Comparison of ENCODE assay signal across 12 mouse cellular contexts in genomic region chr9:62534691-62535090, GRCm38 (mm10). TPM values are rescaled to one million over a fixed set of nuclear protein-coding genes. Genes with fewer than 3 reads are reported as not detected.
DNase-seq lines count a peak whose midpoint lies in the region; ATAC-seq lines count a peak whose summit lies in the region.
"Had no signal": no experiment of that assay in that cellular context is flagged by ENCODE, and none has a peak within 500 bp of the region (broad histone marks: within the 10 kb centered on the region; RNA-seq: fewer than 3 reads in every experiment).

No protein-coding gene starts in this region.

- WGBS in kidney, embryonic 15.5 days, result 91% methylated on average over 7 of the region's 7 CpGs
- 95% methylated on average over 7 of the region's 7 CpGs for WGBS in neural tube, embryonic 12.5 days
- WGBS in hindbrain, embryonic 15.5 days, result 94% methylated on average over 7 of the region's 7 CpGs

- H3K36me3 ChIP-seq in kidney, embryonic 15.5 days, result no peaks in the 10 kb centered on the region
- H3K36me3 ChIP-seq in neural tube, embryonic 12.5 days, result no peaks in the 10 kb centered on the region
- no peaks in the 10 kb centered on the region for H3K36me3 ChIP-seq in hindbrain, embryonic 15.5 days
- H3K36me3 ChIP-seq: liver, embryonic 15.5 days had no signal

- no peak for ATAC-seq in kidney, embryonic 15.5 days (replicated peaks; ENCODE audit: low FRiP score)
- ATAC-seq in neural tube, embryonic 12.5 days (ENCODE audit: low FRiP score, low read depth), result no peak
- ATAC-seq in hindbrain, embryonic 15.5 days (ENCODE audit: low FRiP score, low read depth), result no peak
- ATAC-seq: intestine, postnatal 0 days had no signal

- no peak for DNase-seq in kidney, postnatal 10 days
- no peak for DNase-seq in neural tube, embryonic 10.5 days (ENCODE audit: extremely low spot score, low spot score)
- peak; percentile 61 for DNase-seq in retina, postnatal 7 days (ENCODE audit: low read depth, low spot score)
- no peak for DNase-seq in adrenal gland, adult (ENCODE audit: inconsistent age in 2 of 2, low spot score in 1 of 2)
- no peak for DNase-seq in frontal cortex, adult 2 months (ENCODE audit: extremely low spot score in 1 of 2, low spot score in 1 of 2)
- DNase-seq: left cerebral cortex, postnatal 4 days; thymus, postnatal 4 days had no signal

- peaks cover 66% of the 10 kb centered on the region for H3K4me1 ChIP-seq in kidney, embryonic 15.5 days
- H3K4me1 ChIP-seq in neural tube, embryonic 12.5 days, result peaks cover 79% of the 10 kb centered on the region
- H3K4me1 ChIP-seq in hindbrain, embryonic 15.5 days (replicated peaks), result peaks cover 83% of the 10 kb centered on the region

- H3K27me3 ChIP-seq in kidney, embryonic 15.5 days, result peaks cover 3% of the 10 kb centered on the region; the same call in 1 of the 2 replicates
- no peaks in the 10 kb centered on the region for H3K27me3 ChIP-seq in neural tube, embryonic 12.5 days (replicated peaks)
- no peaks in the 10 kb centered on the region for H3K27me3 ChIP-seq in hindbrain, embryonic 15.5 days

- peak overlapping the region; percentile 92 for H3K4me2 ChIP-seq in kidney, embryonic 15.5 days
- peak overlapping the region; percentile 66 for H3K4me2 ChIP-seq in neural tube, embryonic 12.5 days (replicated peaks)
- peak overlapping the region; percentile 83 for H3K4me2 ChIP-seq in hindbrain, embryonic 15.5 days
- H3K4me2 ChIP-seq: liver, embryonic 15.5 days had no signal

- no peak overlapping the region for H3K9ac ChIP-seq in kidney, embryonic 15.5 days
- H3K9ac ChIP-seq in neural tube, embryonic 12.5 days, result no peak overlapping the region
- H3K9ac ChIP-seq in hindbrain, embryonic 15.5 days, result no peak overlapping the region; the same call in 1 of the 2 replicates
- H3K9ac ChIP-seq: liver, embryonic 15.5 days had no signal

- no peak overlapping the region; the same call in 1 of the 2 replicates for H3K4me3 ChIP-seq in kidney, embryonic 15.5 days (replicated peaks)
- H3K4me3 ChIP-seq in neural tube, embryonic 12.5 days, result no peak overlapping the region
- H3K4me3 ChIP-seq in hindbrain, embryonic 15.5 days, result peak overlapping the region; percentile 70
- H3K4me3 ChIP-seq: liver, embryonic 15.5 days had no signal

- no peaks in the 10 kb centered on the region for H3K9me3 ChIP-seq in kidney, embryonic 15.5 days (replicated peaks)
- no peaks in the 10 kb centered on the region for H3K9me3 ChIP-seq in neural tube, embryonic 12.5 days
- H3K9me3 ChIP-seq in hindbrain, embryonic 15.5 days, result no peaks in the 10 kb centered on the region
- H3K9me3 ChIP-seq: liver, embryonic 15.5 days had no signal

- no peak overlapping the region for H3K27ac ChIP-seq in kidney, embryonic 15.5 days
- no peak overlapping the region for H3K27ac ChIP-seq in neural tube, embryonic 12.5 days
- H3K27ac ChIP-seq in hindbrain, embryonic 15.5 days (replicated peaks), result peak overlapping the region; percentile 95; the same call in 1 of the 2 replicates
- H3K27ac ChIP-seq: liver, embryonic 15.5 days had no signal

RNA-seq across cellular contexts. Expression of gene Coro2b, which starts 2.2 kb away (rescaled TPM):
- 16.8 and 19.1 TPM in 2 replicates for polyA plus RNA-seq in kidney, embryonic 15.5 days (2015; fragmentation: Nextera tagmentation; extraction: Ambion mirVana)
- polyA plus RNA-seq in neural tube, embryonic 12.5 days (2016; fragmentation: Nextera tagmentation; extraction: Ambion mirVana), result 41.6 and 45.1 TPM in 2 replicates
- polyA plus RNA-seq in hindbrain, embryonic 15.5 days (2015; fragmentation: Nextera tagmentation; extraction: Ambion mirVana), result 39.1 and 48.3 TPM in 2 replicates
- polyA plus RNA-seq in frontal cortex, adult 2 months (2012; rRNA removed), result 97.7 and 104 TPM in 2 replicates
